Mouse (Mus musculus): ENCODE results near the gene Aebp2. TPM values are rescaled to one million over a fixed set of nuclear protein-coding genes. Genes with fewer than 3 reads are reported as not detected.
"Not testable (repeated sequence)": the region's sequence is repeated elsewhere in the genome, so short reads cannot be mapped to it uniquely, and the experiment has no call there.

Aebp2 gene
- total RNA-seq (2014; rRNA removed; ENCODE audit: low replicate concordance) (14.8 and 23.8 TPM in 2 replicates), polyA plus RNA-seq (2015; fragmentation: Nextera tagmentation; extraction: Ambion mirVana) (5.2 and 5.4 TPM in 2 replicates)

DNA sequence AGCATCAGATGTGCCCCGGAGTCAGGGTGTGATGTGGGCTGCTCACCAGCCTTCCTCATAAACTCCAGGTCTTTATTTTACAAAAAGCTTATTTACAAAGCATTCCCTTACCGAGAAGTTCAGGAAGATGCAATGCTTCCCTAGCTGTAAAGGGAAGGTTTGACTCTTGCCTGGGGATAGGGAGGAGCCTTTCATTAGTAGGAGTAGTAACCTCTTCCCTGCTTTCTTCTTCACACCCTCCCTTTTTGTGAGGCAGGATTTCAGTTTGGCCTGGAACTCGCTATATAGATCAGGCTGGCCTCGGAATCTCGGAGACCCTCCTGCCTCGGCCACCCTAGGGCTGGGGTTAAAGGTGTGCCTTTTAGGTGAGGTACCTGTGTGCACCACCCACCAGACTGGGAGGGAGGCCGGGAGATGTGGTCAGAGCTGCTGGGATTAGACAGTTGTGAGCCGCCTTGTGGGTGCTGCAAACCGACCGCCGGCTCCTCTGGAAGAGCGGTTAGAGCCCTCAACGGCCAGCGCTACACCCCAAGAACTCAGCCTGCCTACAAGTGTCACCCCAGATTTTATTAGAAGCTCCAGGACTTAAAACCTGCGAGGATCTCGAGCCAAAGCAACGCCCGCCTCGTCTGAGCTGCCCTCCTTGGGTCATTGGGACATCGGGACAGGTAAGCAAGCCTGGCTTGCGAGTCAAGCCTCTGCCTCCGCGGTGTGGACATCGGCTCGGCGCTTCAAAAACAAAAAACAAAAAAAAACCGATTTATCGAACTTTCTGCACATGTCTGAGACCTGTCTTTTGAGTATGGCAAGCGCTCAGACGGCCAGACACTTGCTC, at the start of gene Aebp2:
TSS of gene Aebp2 (plus strand) at position 273 of the 835 bp plus-strand sequence.
- whole genome bisulfite sequencing, result 46% methylated on average over 30 of the region's 30 CpGs
- H3K9me3 ChIP-seq (replicated peaks; ENCODE audit: control insufficient read depth, low read length), result no peaks in the 10 kb centered on the region
- peak within 1 kb of the TSS; percentile 91 for H3K9ac ChIP-seq (replicated peaks; ENCODE audit: low read depth, low read length)
- DNase-seq (ENCODE audit: low spot score) (no peak), ATAC-seq (ENCODE audit: insufficient read depth, low read depth) (no peak)
- no peak for TF ChIP-seq CTCF (IDR thresholded peaks at IDR 0.05; ENCODE audit: low read depth)
- TF ChIP-seq EP300 (IDR thresholded peaks at IDR 0.05; ENCODE audit: low read depth), result no peak
- H3K4me1 ChIP-seq (ENCODE audit: control insufficient read depth, insufficient read depth), result peaks cover 26% of the 10 kb centered on the region
- peak within 1 kb of the TSS; percentile 76 for H3K4me2 ChIP-seq (ENCODE audit: low read depth, low read length)
- H3K27ac ChIP-seq (ENCODE audit: low read depth), result peak within 1 kb of the TSS; percentile 90
- no peaks in the 10 kb centered on the region for H3K36me3 ChIP-seq (replicated peaks; ENCODE audit: control insufficient read depth, insufficient read depth, low read length)
- H3K27me3 ChIP-seq (ENCODE audit: control insufficient read depth, insufficient read depth, low read length), result no peaks in the 10 kb centered on the region
- peak within 1 kb of the TSS; percentile 89 for H3K4me3 ChIP-seq (ENCODE audit: low read depth, low read length)

DNA sequence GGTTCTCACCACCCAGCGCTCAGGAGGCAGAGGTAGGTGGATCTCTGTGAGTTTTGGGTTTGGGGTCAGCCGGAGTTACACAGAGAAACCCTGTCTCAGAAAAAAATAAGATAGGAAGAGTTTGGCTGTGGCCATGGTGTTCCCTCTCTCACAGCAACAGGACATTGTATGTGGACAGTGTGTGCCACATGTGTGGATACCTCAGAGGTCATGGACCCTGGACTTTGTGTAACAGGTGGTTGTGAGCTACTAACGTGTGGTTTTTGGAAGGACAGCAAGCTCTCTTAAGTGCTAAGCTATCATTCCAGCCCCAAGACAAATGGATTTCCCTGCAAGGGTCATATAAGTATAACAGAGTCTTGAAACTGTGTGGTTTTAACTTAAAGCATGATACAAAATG, 47.5 kb upstream of the Aebp2 start:
- WGBS, result 95% methylated on average over 3 of the region's 3 CpGs
- no peaks in the 10 kb centered on the region for H3K27me3 ChIP-seq (ENCODE audit: control insufficient read depth, insufficient read depth, low read length)
- ATAC-seq (ENCODE audit: insufficient read depth, low read depth) (no peak), DNase-seq (ENCODE audit: low spot score) (no peak)
- TF ChIP-seq CTCF (IDR thresholded peaks at IDR 0.05; ENCODE audit: low read depth) (no peak), EP300 (IDR thresholded peaks at IDR 0.05; ENCODE audit: low read depth) (no peak)
- peaks cover 59% of the 10 kb centered on the region for H3K36me3 ChIP-seq (replicated peaks; ENCODE audit: control insufficient read depth, insufficient read depth, low read length)
- H3K4me2 ChIP-seq (ENCODE audit: low read depth, low read length), result no peak overlapping the region
- no peak overlapping the region for H3K27ac ChIP-seq (ENCODE audit: low read depth)
- H3K9me3 ChIP-seq (replicated peaks; ENCODE audit: control insufficient read depth, low read length), result no peaks in the 10 kb centered on the region
- H3K4me3 ChIP-seq (ENCODE audit: low read depth, low read length), result no peak overlapping the region
- H3K4me1 ChIP-seq (ENCODE audit: control insufficient read depth, insufficient read depth), result no peaks in the 10 kb centered on the region
- no peak overlapping the region for H3K9ac ChIP-seq (replicated peaks; ENCODE audit: low read depth, low read length)

DNA sequence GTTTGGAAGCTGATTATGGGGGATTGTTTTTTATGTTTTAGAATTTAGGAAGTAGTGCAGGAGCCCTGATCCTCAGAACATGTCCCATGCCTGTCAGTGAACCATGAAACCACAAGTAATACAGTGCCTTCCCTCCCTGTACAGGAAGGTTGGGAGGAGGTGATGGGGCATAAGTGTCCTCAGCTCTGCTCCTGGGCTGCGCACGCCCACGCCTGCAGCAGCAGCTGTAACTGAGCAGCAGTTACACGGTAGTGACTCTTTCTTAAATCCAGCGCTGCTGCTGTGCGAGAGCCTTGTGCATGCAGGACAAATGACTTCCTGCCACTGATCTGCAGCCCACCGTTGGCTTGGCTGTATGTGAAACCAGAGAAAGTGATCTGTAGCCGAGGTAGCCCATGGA, 46.3 kb upstream of the Aebp2 start:
- Histone ChIP-seq H3K27ac (ENCODE audit: low read depth) (no peak overlapping the region), H3K27me3 (ENCODE audit: control insufficient read depth, insufficient read depth, low read length) (no peaks in the 10 kb centered on the region), H3K4me1 (ENCODE audit: control insufficient read depth, insufficient read depth) (no peaks in the 10 kb centered on the region), H3K36me3 (replicated peaks; ENCODE audit: control insufficient read depth, insufficient read depth, low read length) (peaks cover 57% of the 10 kb centered on the region), H3K4me3 (ENCODE audit: low read depth, low read length) (no peak overlapping the region), H3K9me3 (replicated peaks; ENCODE audit: control insufficient read depth, low read length) (no peaks in the 10 kb centered on the region), H3K9ac (replicated peaks; ENCODE audit: low read depth, low read length) (no peak overlapping the region), H3K4me2 (ENCODE audit: low read depth, low read length) (no peak overlapping the region)
- ATAC-seq (ENCODE audit: insufficient read depth, low read depth) (no peak), DNase-seq (ENCODE audit: low spot score) (no peak)
- WGBS, result 84% methylated on average over 8 of the region's 8 CpGs
- TF ChIP-seq CTCF (IDR thresholded peaks at IDR 0.05; ENCODE audit: low read depth), result no peak

DNA sequence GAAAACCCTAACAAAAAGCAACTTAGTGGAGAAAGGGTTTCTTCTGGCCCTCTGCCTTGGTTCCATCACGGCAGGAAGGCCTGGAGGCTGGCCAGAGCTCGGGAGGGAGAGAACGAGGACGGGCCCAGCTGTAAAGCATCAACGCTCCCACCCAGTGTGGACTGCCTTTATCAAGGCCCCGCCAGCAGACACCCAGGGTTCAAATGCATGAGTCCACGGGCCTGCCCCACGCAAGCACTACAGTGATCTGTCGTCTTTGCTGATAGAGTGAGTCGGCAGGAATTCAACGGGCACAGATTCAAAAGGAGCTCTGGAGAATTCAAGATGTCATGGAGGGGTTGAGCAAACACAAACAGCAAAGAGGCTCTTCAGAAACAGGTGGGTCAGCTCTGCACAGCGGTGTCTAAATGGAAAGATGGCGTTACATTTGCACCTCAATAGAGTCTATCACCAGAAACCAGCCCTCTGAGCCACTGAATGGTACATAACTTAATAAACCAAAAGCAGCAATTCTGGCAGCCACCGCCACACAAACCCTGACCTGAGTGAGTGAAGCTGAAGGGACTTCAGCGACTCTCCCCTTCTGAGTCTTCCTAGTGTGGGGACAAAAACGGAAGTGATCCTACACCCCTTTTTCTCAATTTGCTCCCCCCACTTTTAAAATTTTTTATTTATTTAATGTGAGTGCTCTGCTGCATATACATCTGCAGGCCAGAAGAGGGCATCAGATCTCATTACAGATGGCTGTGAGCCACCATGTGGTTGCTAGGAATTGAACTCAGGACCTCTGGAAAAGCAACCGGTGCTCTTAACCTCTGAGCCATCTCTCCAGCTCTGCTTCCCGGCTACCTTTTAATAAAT, 45.3 kb upstream of the Aebp2 start:
- no peak overlapping the region for H3K9ac ChIP-seq (replicated peaks; ENCODE audit: low read depth, low read length)
- DNase-seq (ENCODE audit: low spot score) (no peak), ATAC-seq (ENCODE audit: insufficient read depth, low read depth) (no peak)
- peaks cover 52% of the 10 kb centered on the region for H3K36me3 ChIP-seq (replicated peaks; ENCODE audit: control insufficient read depth, insufficient read depth, low read length)
- H3K4me2 ChIP-seq (ENCODE audit: low read depth, low read length), result no peak overlapping the region
- no peaks in the 10 kb centered on the region for H3K27me3 ChIP-seq (ENCODE audit: control insufficient read depth, insufficient read depth, low read length)
- no peaks in the 10 kb centered on the region for H3K4me1 ChIP-seq (ENCODE audit: control insufficient read depth, insufficient read depth)
- no peak overlapping the region for H3K4me3 ChIP-seq (ENCODE audit: low read depth, low read length)
- 50% methylated on average over 18 of the region's 18 CpGs for WGBS
- H3K9me3 ChIP-seq (replicated peaks; ENCODE audit: control insufficient read depth, low read length), result no peaks in the 10 kb centered on the region
- H3K27ac ChIP-seq (ENCODE audit: low read depth), result no peak overlapping the region
- TF ChIP-seq CTCF (IDR thresholded peaks at IDR 0.05; ENCODE audit: low read depth) (no peak), EP300 (IDR thresholded peaks at IDR 0.05; ENCODE audit: low read depth) (no peak)

DNA sequence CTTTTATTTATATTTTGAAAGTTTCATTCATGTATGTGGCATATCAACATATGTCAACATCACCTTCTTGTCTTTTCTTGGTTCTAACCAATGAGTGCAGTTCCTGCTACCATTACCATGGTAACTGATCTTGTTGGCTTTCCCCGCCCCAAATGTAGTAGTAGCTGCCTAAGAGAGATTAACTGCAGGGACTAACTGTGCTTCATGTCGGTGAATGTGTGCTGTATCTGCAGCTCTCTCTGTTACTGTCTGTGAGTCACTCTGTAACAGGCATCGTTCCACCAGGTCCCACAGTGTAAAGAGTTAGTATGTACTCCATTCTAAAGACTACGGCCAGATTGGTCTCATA, 44.7 kb upstream of the Aebp2 start:
- Histone ChIP-seq H3K27me3 (ENCODE audit: control insufficient read depth, insufficient read depth, low read length) (no peaks in the 10 kb centered on the region), H3K4me3 (ENCODE audit: low read depth, low read length) (no peak overlapping the region), H3K9me3 (replicated peaks; ENCODE audit: control insufficient read depth, low read length) (no peaks in the 10 kb centered on the region), H3K9ac (replicated peaks; ENCODE audit: low read depth, low read length) (no peak overlapping the region), H3K36me3 (replicated peaks; ENCODE audit: control insufficient read depth, insufficient read depth, low read length) (peaks cover 52% of the 10 kb centered on the region), H3K27ac (ENCODE audit: low read depth) (no peak overlapping the region), H3K4me2 (ENCODE audit: low read depth, low read length) (no peak overlapping the region), H3K4me1 (ENCODE audit: control insufficient read depth, insufficient read depth) (no peaks in the 10 kb centered on the region)
- WGBS, result 93% methylated on average over 4 of the region's 4 CpGs
- ATAC-seq (ENCODE audit: insufficient read depth, low read depth), result no peak
- DNase-seq (ENCODE audit: low spot score), result no peak
- TF ChIP-seq CTCF (IDR thresholded peaks at IDR 0.05; ENCODE audit: low read depth) (no peak), EP300 (IDR thresholded peaks at IDR 0.05; ENCODE audit: low read depth) (no peak)

DNA sequence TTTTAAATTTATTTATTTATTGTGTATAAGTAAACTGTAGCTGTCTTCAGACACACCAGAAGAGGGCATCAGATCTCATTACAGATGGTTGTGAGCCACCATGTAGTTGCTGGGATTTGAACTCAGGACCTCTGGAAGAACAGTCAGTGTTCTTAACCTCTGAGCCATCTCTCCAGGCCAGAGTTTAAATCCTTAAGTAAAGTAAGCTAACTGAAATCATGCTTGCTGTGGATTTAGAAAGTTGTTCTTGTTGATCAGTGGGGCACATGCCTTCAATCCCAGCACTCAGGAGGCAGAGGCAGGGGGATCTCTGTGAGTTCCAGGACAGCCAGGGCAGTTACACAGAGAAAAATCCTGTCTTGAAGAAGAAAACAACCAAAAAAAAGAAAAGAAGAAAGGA, 43.5 kb upstream of the Aebp2 start:
- not testable (repeated sequence) for DNase-seq (ENCODE audit: low spot score); H3K4me2 ChIP-seq (ENCODE audit: low read depth, low read length); H3K4me3 ChIP-seq (ENCODE audit: low read depth, low read length); H3K9me3 ChIP-seq (replicated peaks; ENCODE audit: control insufficient read depth, low read length); H3K27me3 ChIP-seq (ENCODE audit: control insufficient read depth, insufficient read depth, low read length); H3K27ac ChIP-seq (ENCODE audit: low read depth); H3K4me1 ChIP-seq (ENCODE audit: control insufficient read depth, insufficient read depth); H3K9ac ChIP-seq (replicated peaks; ENCODE audit: low read depth, low read length); ATAC-seq (ENCODE audit: insufficient read depth, low read depth)
- H3K36me3 ChIP-seq (replicated peaks; ENCODE audit: control insufficient read depth, insufficient read depth, low read length), result peaks cover 50% of the 10 kb centered on the region

All from heart, postnatal 0 days (tissue).